Mouse (Mus musculus) lung, embryonic 14.5 days (tissue): ENCODE results near the gene Styk1. TPM values are rescaled to one million over a fixed set of nuclear protein-coding genes. Genes with fewer than 3 reads are reported as not detected.
"Not testable (repeated sequence)": the region's sequence is repeated elsewhere in the genome, so short reads cannot be mapped to it uniquely, and the experiment has no call there.

ENCODE experiments used
- ATAC-seq: fragments of 200-750 bp; cut with Nextera tagmentation; 2 replicates; pipeline ENCODE4 v1.8.0; 2017; ENCODE audit warnings: mild to moderate bottlenecking, moderate TSS enrichment, moderate library complexity; ENCODE audit not compliant: insufficient read depth
- DNase-seq: peaks from one replicate; pipeline ENCODE4 v3.0.0-alpha.2; 2015
- H3K27ac ChIP-seq: fragments of 300-500 bp; sonication (generic); 2 replicates; pipeline ENCODE4 v1.5.1; 2014; ENCODE audit warnings: low read depth, mild to moderate bottlenecking, moderate library complexity
- H3K27me3 ChIP-seq: fragments of 300-500 bp; sonication (generic); 2 replicates; pipeline ENCODE4 v1.6.1; 2014; ENCODE audit warnings: low read length, control low read depth; ENCODE audit not compliant: insufficient read depth
- H3K36me3 ChIP-seq: fragments of 300-500 bp; sonication (generic); 2 replicates; pipeline ENCODE4 v1.6.1; 2014; ENCODE audit warnings: control low read depth; ENCODE audit not compliant: insufficient read depth
- H3K4me1 ChIP-seq: fragments of 300-500 bp; sonication (generic); 2 replicates; pipeline ENCODE4 v1.6.1; 2014; ENCODE audit warnings: antibody characterized with exemption, control low read depth; ENCODE audit not compliant: insufficient read depth
- H3K4me2 ChIP-seq: fragments of 300-500 bp; sonication (generic); 2 replicates; pipeline ENCODE4 v1.6.1; 2014; ENCODE audit warnings: mild to moderate bottlenecking
- H3K4me3 ChIP-seq: fragments of 300-500 bp; sonication (generic); 2 replicates; pipeline ENCODE4 v1.5.1; 2014; ENCODE audit warnings: low read depth, low read length
- H3K9ac ChIP-seq: fragments of 300-500 bp; sonication (generic); 2 replicates; pipeline ENCODE4 v1.6.1; 2014
- H3K9me3 ChIP-seq: fragments of 300-500 bp; sonication (generic); 2 replicates; pipeline ENCODE4 v1.6.1; 2016; ENCODE audit warnings: low read depth, low read length, control low read depth
- CTCF ChIP-seq: IDR thresholded peaks from 2 replicates; pipeline ENCODE4 v1.5.1; 2016; ENCODE audit warnings: antibody characterized with exemption, low read depth
- WGBS: fragments of 180-500 bp; shearing (Covaris S2); extraction: QIAGEN DNeasy Blood & Tissue Kit; methylation state at CpG from one replicate; pipeline ENCODE4 v1.1.7; 2014; 5-methylcytosine and 5-hydroxymethylcytosine counted together
- polyA plus RNA-seq: library from polyadenylated mRNA; unstranded; fragments of >200 nt; fragmentation: Nextera tagmentation; extraction: Ambion mirVana; gene quantifications from 2 replicates; pipeline ENCODE4 v1.2.1, GENCODE M21; 2014

Gene Styk1
- polyA plus RNA-seq, 1 experiment from 2014 or later, result 1.7 TPM

DNA sequence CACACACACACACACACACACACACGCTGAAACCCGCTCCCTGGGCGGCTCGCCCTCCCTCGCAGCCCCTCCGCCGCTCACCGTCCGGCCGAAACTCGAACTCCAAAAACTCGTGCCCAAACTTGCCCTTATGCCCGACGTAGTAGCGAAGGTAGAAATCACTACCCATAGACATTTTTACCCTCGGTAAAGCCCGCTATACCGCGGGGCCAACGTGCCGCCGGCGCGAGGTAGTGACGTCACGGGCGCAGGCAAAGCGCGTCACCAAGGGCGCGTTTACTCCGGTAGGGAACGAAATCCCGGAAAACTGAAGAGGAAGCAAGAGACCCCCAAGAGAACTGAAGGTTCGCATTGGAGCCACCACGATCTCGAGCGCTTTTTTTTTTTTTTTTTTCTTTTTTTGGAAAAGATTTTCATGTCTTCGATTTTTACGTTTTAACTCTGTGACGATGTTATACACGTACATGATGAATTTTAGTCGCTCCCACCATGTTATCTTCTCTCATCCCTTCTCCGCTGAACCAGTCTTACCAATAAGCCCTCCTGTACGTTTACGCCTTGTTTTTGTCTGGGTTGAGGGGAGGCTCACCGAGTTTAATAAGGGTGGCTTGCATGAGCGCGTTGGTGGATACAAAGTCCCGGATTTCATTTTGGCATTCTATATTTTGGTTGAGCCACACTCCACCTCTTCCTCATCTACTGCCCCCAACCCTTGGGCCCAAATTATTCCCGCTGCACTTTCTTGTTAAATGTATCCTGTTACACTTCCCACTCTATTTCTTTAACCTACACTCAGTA lies 60.2 kb downstream of the Styk1 start, which contains the start of gene Magohb:
Gene Magohb, minus strand, starts transcription at position 254 of the 798 bp plus-strand sequence.
- peak; percentile 94 for DNase-seq
- Histone ChIP-seq H3K4me2 (peak within 1 kb of the TSS; percentile 61), H3K4me1 (0 out of 2 replicates have a peak, but pooled peaks cover 3% of the 10 kb centered on the region), H3K27ac (peak within 1 kb of the TSS; percentile 44; the same call in 1 of the 2 replicates), H3K9me3 (no peaks in the 10 kb centered on the region), H3K27me3 (no peaks in the 10 kb centered on the region), H3K36me3 (peaks cover 2% of the 10 kb centered on the region; the same call in 1 of the 2 replicates), H3K9ac (peak within 1 kb of the TSS; percentile 69), H3K4me3 (peak within 1 kb of the TSS; percentile 60)
- under 1% methylated on average over 51 of the region's 51 CpGs for WGBS
- ATAC-seq, result peak; percentile 89
- TF ChIP-seq CTCF, result no peak

DNA sequence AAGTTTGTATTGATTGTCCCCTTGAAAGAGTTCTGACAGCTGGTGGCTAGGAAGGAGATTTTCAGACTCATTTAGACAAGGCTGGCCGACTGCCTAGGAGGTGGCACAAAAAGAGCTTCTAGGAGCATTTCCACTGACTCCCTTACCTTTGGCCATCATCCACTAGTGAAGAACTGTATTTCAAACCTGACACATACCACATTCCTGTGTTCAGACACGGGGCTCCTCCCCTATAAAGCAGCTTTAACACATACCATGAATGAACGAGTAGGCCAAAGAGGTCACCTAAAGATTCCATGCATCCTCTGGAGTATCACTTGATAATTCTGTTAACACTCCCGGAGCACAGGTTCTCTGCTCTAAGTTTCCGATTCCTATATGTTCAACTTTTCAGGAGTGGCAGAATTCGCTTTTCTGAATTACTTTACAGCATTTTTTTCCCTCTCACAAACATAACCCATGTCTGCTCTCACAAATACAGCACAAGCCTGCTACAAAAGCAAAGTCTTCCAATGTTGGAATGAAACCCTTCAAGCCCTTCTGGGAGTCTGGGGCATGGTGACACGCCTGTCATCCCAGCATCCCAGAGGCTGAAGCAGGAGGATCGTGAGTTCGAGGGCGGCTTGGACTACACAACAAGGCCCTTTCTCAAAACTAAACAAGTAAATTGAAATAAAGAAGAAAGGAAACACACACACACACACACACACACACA lies 61.0 kb downstream of the Styk1 start:
- DNase-seq (peak; percentile 50), ATAC-seq (peak; percentile 60; the same call in 1 of the 2 replicates)
- no peaks in the 10 kb centered on the region for H3K27me3 ChIP-seq
- H3K9ac ChIP-seq, result peak overlapping the region; percentile 69
- 15% methylated on average over 10 of the region's 10 CpGs for WGBS
- TF ChIP-seq CTCF, result no peak
- H3K36me3 ChIP-seq, result peaks cover 9% of the 10 kb centered on the region
- peak overlapping the region; percentile 44; the same call in 1 of the 2 replicates for H3K27ac ChIP-seq
- peak overlapping the region; percentile 61 for H3K4me2 ChIP-seq
- peak overlapping the region; percentile 60 for H3K4me3 ChIP-seq
- 0 out of 2 replicates have a peak, but pooled peaks cover 3% of the 10 kb centered on the region for H3K4me1 ChIP-seq
- no peaks in the 10 kb centered on the region for H3K9me3 ChIP-seq

DNA sequence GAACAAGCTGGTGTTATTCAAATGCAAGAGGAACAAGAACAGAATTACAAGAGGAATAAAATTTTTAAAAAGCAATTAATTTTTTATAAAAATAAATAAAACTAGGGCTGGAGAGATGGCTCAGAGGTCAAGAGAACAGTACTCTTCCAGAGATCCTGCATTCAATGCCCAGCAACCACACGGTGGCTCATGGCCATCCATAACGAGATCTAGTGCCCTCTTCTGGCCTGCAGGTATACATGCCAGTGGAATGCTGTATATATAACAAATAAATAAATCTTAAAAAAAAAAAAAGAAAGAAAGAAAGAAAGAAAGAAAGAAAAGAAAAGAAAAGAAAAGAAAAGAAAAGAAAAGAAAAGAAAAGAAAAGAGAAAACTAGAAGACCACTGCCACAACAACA lies 63.0 kb downstream of the Styk1 start:
- ATAC-seq, result no peak
- Histone ChIP-seq H3K4me3 (no peak overlapping the region), H3K36me3 (peaks cover 21% of the 10 kb centered on the region), H3K4me1 (0 out of 2 replicates have a peak, but pooled peaks cover 3% of the 10 kb centered on the region), H3K4me2 (no peak overlapping the region), H3K9ac (no peak overlapping the region), H3K9me3 (no peaks in the 10 kb centered on the region), H3K27ac (no peak overlapping the region), H3K27me3 (no peaks in the 10 kb centered on the region)
- peak; percentile 75 for DNase-seq
- WGBS, result 18% methylated on average over 2 of the region's 2 CpGs
- peak; percentile 59 for TF ChIP-seq CTCF

DNA sequence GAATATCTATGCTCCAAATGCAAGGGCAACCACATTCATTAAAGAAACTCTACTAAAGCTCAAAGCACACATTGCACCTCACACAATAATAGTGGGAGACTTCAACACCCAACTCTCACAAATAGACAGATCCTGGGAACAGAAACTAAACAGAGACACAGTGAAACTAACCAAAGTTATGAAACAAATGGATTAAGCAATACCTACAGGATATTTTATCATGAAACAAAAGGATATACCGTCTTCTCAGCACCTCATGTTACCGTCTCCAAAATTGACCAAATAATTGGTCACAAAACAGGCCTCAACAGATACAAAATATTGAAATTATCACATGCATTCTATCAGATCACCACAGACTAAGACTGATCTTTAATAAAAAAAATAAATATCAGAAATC lies 75.2 kb downstream of the Styk1 start:
- H3K36me3 ChIP-seq, result peaks cover 13% of the 10 kb centered on the region; the same call in 1 of the 2 replicates
- not testable (repeated sequence) for H3K9ac ChIP-seq, H3K4me3 ChIP-seq, H3K4me1 ChIP-seq, DNase-seq, H3K27me3 ChIP-seq, H3K4me2 ChIP-seq, H3K9me3 ChIP-seq, ATAC-seq, H3K27ac ChIP-seq
- WGBS, result 91% methylated on average over 2 of the region's 2 CpGs

DNA sequence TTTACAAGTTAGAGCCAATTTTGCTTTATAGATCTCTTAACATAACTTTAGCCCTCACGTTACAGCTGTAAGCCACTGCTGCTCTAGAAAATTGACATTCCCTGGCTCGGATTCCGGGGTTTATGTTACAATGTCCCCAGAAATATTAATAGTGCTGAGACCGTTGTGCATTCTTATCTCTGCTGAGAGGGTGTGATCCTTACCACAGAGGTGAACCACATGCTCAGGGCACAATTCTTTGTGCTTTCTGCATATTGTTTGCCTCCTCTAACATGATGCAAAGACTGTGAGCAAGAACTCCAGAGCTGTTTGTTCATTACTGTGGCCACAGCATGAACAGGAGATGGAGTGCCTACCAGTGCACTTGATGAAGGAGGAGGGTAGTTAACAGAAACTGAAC lies 76.7 kb downstream of the Styk1 start:
- Histone ChIP-seq H3K36me3 (peaks cover 6% of the 10 kb centered on the region; the same call in 1 of the 2 replicates), H3K9me3 (no peaks in the 10 kb centered on the region), H3K27me3 (no peaks in the 10 kb centered on the region), H3K4me1 (no peaks in the 10 kb centered on the region), H3K4me3 (no peak overlapping the region), H3K9ac (no peak overlapping the region), H3K4me2 (no peak overlapping the region), H3K27ac (no peak overlapping the region)
- DNase-seq (no peak), ATAC-seq (no peak)
- TF ChIP-seq CTCF, result no peak
- 79% methylated on average over 4 of the region's 4 CpGs for WGBS

DNA sequence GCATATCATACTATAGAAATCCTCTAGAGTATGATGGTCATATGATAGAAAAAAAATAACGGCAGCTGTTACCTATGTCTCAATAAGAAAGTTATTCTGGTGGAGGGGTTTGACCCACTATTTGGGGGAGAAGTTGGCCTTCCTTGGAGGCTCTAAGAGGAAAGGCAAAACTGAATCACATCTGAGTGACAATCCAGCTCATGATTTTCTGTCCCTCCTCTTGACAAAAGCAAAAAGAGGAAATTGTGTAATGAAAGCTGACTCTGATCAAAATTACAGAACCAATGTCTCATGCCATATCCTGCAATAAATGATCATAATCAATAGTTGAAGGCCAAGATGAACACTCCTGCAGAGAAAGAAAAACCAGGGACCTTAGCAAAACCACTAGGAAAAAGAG lies 81.1 kb downstream of the Styk1 start:
- DNase-seq, result no peak
- no peaks in the 10 kb centered on the region for H3K4me1 ChIP-seq
- H3K9ac ChIP-seq, result no peak overlapping the region
- TF ChIP-seq CTCF, result no peak
- H3K27me3 ChIP-seq, result no peaks in the 10 kb centered on the region
- no peak overlapping the region for H3K4me3 ChIP-seq
- no peak for ATAC-seq
- H3K4me2 ChIP-seq, result no peak overlapping the region
- 91% methylated on average over 1 of the region's 1 CpGs for WGBS
- H3K36me3 ChIP-seq, result 0 out of 2 replicates have a peak, but pooled peaks cover 6% of the 10 kb centered on the region
- no peak overlapping the region for H3K27ac ChIP-seq
- no peaks in the 10 kb centered on the region for H3K9me3 ChIP-seq

DNA sequence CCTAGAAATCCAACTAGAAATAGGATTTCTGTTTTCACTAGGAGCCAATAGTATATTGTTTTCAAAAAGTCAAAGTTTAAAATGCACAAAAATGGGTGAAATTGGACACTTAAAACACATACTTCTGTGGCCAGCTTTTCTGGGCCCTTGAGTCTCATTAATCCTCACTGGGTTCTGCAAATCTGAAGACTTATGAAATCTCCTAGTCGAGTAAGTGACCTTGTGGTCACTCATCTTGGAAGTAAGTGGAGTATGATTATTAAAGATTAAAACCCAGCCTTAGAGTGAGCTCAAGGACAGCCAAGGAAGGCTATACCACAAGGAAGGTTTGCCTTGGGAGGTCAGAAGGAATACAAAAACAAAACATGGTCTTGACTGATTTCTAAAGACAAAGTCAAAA lies 83.1 kb downstream of the Styk1 start:
- Histone ChIP-seq H3K4me3 (no peak overlapping the region), H3K9me3 (no peaks in the 10 kb centered on the region), H3K27me3 (no peaks in the 10 kb centered on the region), H3K4me1 (no peaks in the 10 kb centered on the region), H3K27ac (no peak overlapping the region), H3K36me3 (no peaks in the 10 kb centered on the region), H3K9ac (no peak overlapping the region), H3K4me2 (no peak overlapping the region)
- ATAC-seq (no peak), DNase-seq (no peak)
- no peak for TF ChIP-seq CTCF
- WGBS, result 50% methylated on average over 1 of the region's 1 CpGs
